Mouse (Mus musculus): ENCODE results near the gene Traf6. TPM values are rescaled to one million over a fixed set of nuclear protein-coding genes. Genes with fewer than 3 reads are reported as not detected.

Traf6 gene
- total RNA-seq, 1 experiment from 2014 or later, result 20.0 TPM

Other genes starting within 250 kb of the Traf6 start
- not detected in 2 replicates for gene Rag2, start 53.7 kb upstream of the Traf6 start, total RNA-seq (2021)
- gene Rag1, start 28.9 kb upstream of the Traf6 start, total RNA-seq (2021), result not detected in 2 replicates
- gene B230118H07Rik, start 28.9 kb upstream of the Traf6 start, total RNA-seq (2021), result 28.3 and 30.4 TPM in 2 replicates
- 5.9 and 6.6 TPM in 2 replicates for gene Prr5l, start 204.6 kb downstream of the Traf6 start, total RNA-seq (2021)
- 45.3 and 49.6 TPM in 2 replicates for gene Commd9, start 207.8 kb downstream of the Traf6 start, total RNA-seq (2021)